Mouse (Mus musculus) thymus, postnatal 36 days (tissue): ENCODE data around the gene Tor4a.

ENCODE experiments used
- DNase-seq, 2 experiments: peaks; one replicate each; pipeline ENCODE4 v3.0.0; 2022; ENCODE audit warnings: mixed read lengths in 2 of 2

Tor4a gene

DNA sequence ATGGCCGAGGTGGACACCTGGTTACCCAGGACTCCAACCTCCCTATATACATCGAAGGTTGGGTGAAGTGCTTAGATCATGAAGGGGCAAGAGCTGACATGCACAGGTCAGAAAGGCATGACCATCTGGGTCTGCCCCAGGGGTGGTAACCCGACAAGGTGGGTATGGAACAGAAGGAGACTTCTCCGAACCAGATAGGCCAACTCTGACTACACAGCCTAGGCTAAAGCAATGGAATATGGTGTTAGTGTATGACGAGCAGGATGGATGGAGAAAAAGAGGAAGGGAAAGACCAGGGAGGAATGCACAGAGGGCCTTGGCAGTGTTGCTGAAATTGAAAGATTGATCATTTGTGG lies 10.1 kb downstream of the Tor4a start:
- DNase-seq, result no peak

DNA sequence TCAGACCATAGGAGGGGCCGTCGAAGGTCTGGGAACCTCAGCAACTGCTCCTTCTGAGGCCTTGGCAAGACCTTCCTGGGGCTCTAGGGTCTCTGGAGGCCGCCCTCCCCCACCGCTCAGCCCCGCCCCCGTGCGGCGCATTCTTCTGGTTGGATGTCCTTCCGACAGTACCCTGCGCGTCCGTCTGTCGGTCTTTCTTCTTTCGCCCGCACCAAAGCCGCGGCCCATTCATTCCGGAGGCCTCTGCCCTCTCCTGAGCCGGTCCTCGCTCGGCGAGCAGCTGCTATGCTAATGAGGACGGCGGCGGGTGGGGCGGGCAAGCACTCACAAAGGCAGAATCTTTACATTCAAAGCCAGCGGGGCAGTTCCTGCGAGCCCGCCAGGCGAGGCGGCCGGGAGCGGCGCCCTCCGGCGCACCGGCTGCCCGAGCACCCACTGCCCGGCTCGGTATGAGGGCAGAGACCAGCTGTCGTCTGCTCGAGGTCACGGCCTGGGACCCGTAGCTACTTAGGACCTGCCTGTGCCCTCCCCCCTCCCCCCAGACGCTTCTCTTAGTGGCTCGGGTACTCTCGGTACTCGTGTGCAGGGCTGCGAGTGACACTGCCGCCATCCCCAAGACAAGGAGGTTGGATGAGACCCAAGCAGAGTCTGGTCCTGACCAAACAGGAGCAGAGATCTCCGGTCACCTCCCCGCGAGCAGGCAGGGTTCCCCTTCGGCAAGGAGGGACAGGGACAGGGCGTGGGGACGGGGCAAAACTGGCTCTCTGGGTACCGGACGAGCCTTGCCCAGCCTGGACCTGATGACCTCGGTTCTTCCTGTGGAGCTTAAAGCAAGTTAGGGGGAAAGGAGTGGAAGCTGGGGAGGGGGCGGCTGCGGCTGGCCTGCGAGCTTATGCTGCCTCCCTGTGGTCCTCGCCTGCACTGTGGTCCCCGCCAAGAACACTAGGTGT lies 10.8 kb downstream of the Tor4a start:
- peak; percentile 69 to 70 for DNase-seq

DNA sequence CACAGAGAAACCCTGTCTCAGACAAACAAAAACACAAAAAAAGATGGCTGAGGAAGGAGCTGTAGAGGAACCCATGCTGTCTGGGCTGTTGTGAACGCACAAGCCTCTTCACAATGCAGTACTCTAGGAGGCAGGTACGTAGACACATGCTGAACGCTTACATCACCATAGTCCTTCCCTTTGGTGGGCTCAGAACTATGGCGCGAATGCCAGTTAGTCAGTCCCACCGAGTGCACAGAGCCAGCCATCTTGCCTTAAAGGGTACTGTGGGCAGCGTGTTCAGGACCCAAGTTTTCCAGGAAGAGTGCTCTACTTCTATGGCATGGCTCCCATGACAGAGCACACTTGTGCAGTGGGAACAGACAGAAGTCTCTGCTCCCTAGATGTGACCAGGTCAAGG lies 12.2 kb downstream of the Tor4a start:
- no peak for DNase-seq

- peak; percentile 21 to 44 for DNase-seq
Measured at GRCm38 (mm10) chr2:25183336-25183735, 13.3 kb downstream of the Tor4a start.

- DNase-seq, result no peak
Measured at GRCm38 (mm10) chr2:25182664-25183063, 14.0 kb downstream of the Tor4a start.

- DNase-seq, result no peak
Measured at GRCm38 (mm10) chr2:25181891-25182397, 14.7 kb downstream of the Tor4a start.

GRCm38 (mm10) chr2:25180973-25181890 lies 15.5 kb downstream of the Tor4a start:
- DNase-seq, result peak; percentile 59 to 69

DNA sequence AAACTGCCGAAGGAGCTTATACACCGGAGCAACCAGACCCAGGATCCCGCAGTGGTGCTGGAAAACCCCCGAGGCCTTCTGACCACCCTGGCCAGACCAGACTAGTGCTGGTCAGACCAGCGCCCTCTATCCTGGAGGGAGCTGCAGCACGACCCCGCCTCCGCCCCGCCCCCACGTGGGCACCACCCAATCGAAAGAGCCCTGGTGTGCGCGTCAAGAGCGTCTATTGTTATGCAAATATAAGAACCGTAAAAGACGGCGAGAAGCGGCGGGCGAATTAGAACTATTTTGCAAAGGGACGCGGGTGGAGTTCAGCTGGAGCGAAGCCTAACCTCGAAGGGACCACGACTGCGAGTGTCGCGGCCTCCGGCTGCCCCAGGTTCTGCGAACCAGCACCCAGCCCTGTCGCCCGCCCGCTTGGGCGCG lies 16.2 kb downstream of the Tor4a start, which contains the start of gene Nrarp:
Gene Nrarp (plus strand): TSS at position 281 of the 426 bp plus-strand sequence.
- peak; percentile 90 to 92 for DNase-seq

- no peak for DNase-seq
Measured at GRCm38 (mm10) chr2:25179566-25180217, 17.0 kb downstream of the Tor4a start.

- DNase-seq, result no peak
Measured at GRCm38 (mm10) chr2:25178285-25178972, 18.3 kb downstream of the Tor4a start.

- no peak for DNase-seq
Measured at GRCm38 (mm10) chr2:25177685-25178084, 19.0 kb downstream of the Tor4a start.

DNA sequence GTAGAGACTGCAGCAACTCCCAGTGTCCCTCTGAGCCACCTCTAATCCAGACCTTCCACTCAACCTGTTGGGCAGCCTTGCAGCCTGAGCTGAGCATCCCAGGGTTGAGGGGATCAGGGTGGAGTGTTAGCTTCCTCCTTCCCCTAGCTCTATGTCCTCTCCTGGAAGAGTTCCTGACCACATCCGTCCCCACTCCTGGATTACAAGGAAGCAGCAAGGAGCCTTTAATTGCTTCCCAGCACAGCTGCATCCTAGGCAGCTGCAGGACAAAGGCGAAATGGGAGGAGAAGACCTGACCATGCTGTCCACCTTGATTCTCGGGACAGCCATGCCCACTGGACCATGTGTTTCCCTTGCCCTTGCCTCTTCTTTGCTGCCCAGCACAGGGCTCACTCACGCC lies 19.6 kb downstream of the Tor4a start:
- no peak for DNase-seq

DNA sequence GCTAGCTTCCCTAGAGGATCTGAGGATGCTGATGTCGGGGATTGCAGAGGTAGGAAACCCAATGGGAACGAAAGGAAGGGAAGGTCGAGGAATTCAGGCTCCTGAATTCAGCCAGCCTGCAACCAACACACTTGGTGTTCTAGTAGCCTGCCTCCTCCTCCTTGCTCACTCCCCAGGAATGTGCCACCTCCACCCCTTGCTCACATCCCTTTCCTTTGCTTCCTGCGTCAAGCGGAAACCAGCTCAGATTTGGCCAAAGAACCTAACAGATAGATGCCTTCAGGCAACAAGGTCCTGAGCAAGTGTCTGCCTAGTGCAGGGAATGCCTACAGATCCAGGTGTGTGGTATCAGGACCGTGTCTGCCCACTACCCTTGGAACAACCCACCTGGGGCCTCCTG lies 20.1 kb downstream of the Tor4a start:
- DNase-seq, result no peak

GRCm38 (mm10) chr2:25175690-25176078 lies 21.0 kb downstream of the Tor4a start:
- no peak for DNase-seq

- DNase-seq, result no peak
Measured at GRCm38 (mm10) chr2:25174866-25175689, 21.6 kb downstream of the Tor4a start.

GRCm38 (mm10) chr2:25173821-25174220 lies 22.9 kb downstream of the Tor4a start:
- no peak for DNase-seq

- DNase-seq, result no peak
Measured at GRCm38 (mm10) chr2:25172629-25173028, 24.1 kb downstream of the Tor4a start.

- no peak for DNase-seq
Measured at GRCm38 (mm10) chr2:25171769-25172153, 24.9 kb downstream of the Tor4a start.

GRCm38 (mm10) chr2:25171101-25171768 lies 25.5 kb downstream of the Tor4a start:
- DNase-seq, result no peak

- DNase-seq, result no peak
Measured at GRCm38 (mm10) chr2:25170326-25171100, 26.2 kb downstream of the Tor4a start.
